Mouse (Mus musculus) leukemia stem cell, adult 10-12 weeks (primary cell): ENCODE data around the gene Rex2. TPM values are rescaled to one million over a fixed set of nuclear protein-coding genes. Genes with fewer than 3 reads are reported as not detected.

Experiments
- polyA plus RNA-seq: library from polyadenylated mRNA; stranded (reverse); fragments of >175 nt; gene quantifications from 2 replicates; pipeline ENCODE4 v1.2.3, GENCODE M21; 2012; ENCODE audit warnings: low replicate concordance

Rex2 gene
- 0.48 TPM in 1 of 2 replicates, not detected in the other for polyA plus RNA-seq

DNA sequence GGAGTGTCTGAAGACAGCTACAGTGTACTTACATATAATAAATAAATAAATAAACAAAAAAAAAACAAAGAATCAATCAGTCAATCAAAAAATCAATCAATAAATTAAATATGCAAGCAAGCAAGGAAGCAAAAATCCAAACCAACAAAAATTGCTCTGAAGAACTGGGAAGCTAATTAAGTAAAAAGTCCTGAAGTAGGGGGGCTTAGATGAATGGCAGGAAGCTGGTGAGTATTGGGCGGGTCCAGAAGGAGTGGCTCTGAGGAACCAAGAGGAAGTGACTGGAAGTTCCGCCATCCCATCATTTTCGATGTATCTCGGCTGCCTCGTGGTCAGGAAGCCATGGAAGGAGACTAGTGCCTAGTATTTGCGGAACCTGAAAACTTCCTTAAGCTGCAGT is at the start of gene Rex2:
Gene Rex2 (plus strand): TSS at position 301 of the 400 bp plus-strand sequence.

Other genes with a start within 250 kb of the Rex2 start
- gene Gm21411, start 112.3 kb upstream of the Rex2 start, polyA plus RNA-seq, result not detected in 2 replicates
- not detected in 2 replicates for gene Zfp989, start 49.9 kb upstream of the Rex2 start, polyA plus RNA-seq
- 0.22 TPM in 1 of 2 replicates, not detected in the other for gene Zfp991, start 110.2 kb downstream of the Rex2 start, polyA plus RNA-seq